Comparison of ENCODE assay signal across 9 mouse cellular contexts in the genomic region with DNA sequence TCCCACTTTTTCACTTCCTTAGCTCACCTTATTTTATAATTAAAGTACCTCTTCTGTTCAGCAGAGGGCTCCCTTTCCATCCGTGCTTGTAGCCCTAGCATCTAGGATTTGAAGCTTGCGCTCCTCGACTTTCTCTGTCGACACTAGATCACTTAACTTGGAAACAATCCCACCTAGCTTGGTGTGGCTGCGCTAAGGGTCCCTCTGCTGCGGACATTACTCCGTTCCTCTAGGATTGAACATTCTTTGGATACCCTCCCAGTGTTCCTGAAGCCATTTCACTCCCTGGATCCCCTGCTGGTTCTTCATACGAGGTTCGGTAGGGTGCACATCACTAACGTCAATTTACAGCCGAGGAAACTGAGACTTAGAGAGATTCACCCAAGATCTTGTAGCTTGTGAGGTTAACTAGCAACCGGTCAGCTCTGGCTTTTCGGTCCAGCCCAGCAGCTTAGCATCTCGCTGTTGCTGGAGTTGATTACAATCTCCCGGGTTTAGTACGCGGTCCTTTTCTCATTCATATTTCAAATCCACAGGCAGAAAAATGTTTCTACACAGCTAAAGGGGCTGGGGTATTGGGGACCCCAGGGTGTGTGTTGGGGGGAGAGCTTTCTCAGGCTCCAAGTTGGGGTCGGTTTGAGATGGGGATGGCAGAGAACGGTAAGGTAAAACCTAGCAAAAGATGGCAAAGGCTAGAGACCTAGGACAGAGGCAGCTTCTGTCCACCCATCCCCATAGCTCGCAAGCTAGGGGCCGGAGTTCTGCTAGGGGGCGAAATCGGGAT. TPM values are rescaled to one million over a fixed set of nuclear protein-coding genes. Genes with fewer than 3 reads are reported as not detected.
A peak's percentile ranks its signal among the peaks of the same experiment; 100 is the strongest.
DNase-seq lines count a peak whose midpoint lies in the region; ATAC-seq and TF ChIP-seq lines count a peak whose summit lies in the region.
"Had no signal": no experiment of that assay in that cellular context is flagged by ENCODE, and none has a peak within 500 bp of the region (broad histone marks: within the 10 kb centered on the region; RNA-seq: fewer than 3 reads in every experiment).

No protein-coding gene starts in this region.

- peak overlapping the region; percentile 93 for H3K4me3 ChIP-seq in forebrain, embryonic 15.5 days
- H3K4me3 ChIP-seq in hindbrain, postnatal 0 days (ENCODE audit: low read length): peak overlapping the region; percentile 72
- H3K4me3 ChIP-seq in left cerebral cortex, adult 2 months: peak overlapping the region; percentile 63
- H3K4me3 ChIP-seq in stomach, embryonic 16.5 days (replicated peaks; ENCODE audit: low read length): peak overlapping the region; percentile 59
- H3K4me3 ChIP-seq: erythroblast, embryonic 14.5 days had no signal

- no peaks in the 10 kb centered on the region for H3K9me3 ChIP-seq in forebrain, embryonic 15.5 days
- H3K9me3 ChIP-seq in hindbrain, postnatal 0 days (ENCODE audit: low read length): no peaks in the 10 kb centered on the region
- H3K9me3 ChIP-seq in stomach, embryonic 16.5 days (replicated peaks; ENCODE audit: control insufficient read depth, low read length): no peaks in the 10 kb centered on the region

- intact Hi-C loops in left cerebral cortex, adult 2 months (cut with DNase I): loop anchor here (1.0 to 5.0 kb wide), 3 partner anchors 47 to 88 kb away; no protein-coding TSS in a partner anchor

- peaks cover 8% of the 10 kb centered on the region for H3K27me3 ChIP-seq in forebrain, embryonic 15.5 days
- H3K27me3 ChIP-seq in hindbrain, postnatal 0 days (ENCODE audit: insufficient read depth, low read length): no peaks in the 10 kb centered on the region
- peaks cover 42% of the 10 kb centered on the region for H3K27me3 ChIP-seq in stomach, embryonic 16.5 days (ENCODE audit: control insufficient read depth, insufficient read depth, low read length)

- WGBS in forebrain, embryonic 15.5 days: under 1% methylated on average over 23 of the region's 23 CpGs
- under 1% methylated on average over 23 of the region's 23 CpGs for WGBS in hindbrain, postnatal 0 days
- under 1% methylated on average over 21 of the region's 23 CpGs for WGBS in stomach, embryonic 16.5 days

- peak overlapping the region; percentile 94 for H3K4me2 ChIP-seq in forebrain, embryonic 15.5 days (replicated peaks)
- H3K4me2 ChIP-seq in hindbrain, postnatal 0 days (ENCODE audit: low read depth, low read length): peak overlapping the region; percentile 83
- H3K4me2 ChIP-seq in stomach, embryonic 16.5 days (ENCODE audit: low read depth, low read length): peak overlapping the region; percentile 96

- TF ChIP-seq CTCF in hindbrain, postnatal 0 days (IDR thresholded peaks at IDR 0.05; ENCODE audit: low read depth): peak; percentile 82
- TF ChIP-seq CTCF in left cerebral cortex, adult 2 months (IDR thresholded peaks at IDR 0.05): peak; percentile 77

- H3K27ac ChIP-seq in forebrain, embryonic 15.5 days (replicated peaks): peak overlapping the region; percentile 88
- peak overlapping the region; percentile 64; the same call in 1 of the 2 replicates for H3K27ac ChIP-seq in hindbrain, postnatal 0 days
- H3K27ac ChIP-seq in left cerebral cortex, adult 2 months: no peak overlapping the region
- H3K27ac ChIP-seq in stomach, embryonic 16.5 days (ENCODE audit: low read length): no peak overlapping the region; the same call in 1 of the 2 replicates

- H3K4me1 ChIP-seq in forebrain, embryonic 15.5 days: peaks cover 33% of the 10 kb centered on the region
- no peaks in the 10 kb centered on the region; the same call in 1 of the 2 replicates for H3K4me1 ChIP-seq in hindbrain, postnatal 0 days (ENCODE audit: insufficient read depth, low read length)
- peaks cover 13% of the 10 kb centered on the region for H3K4me1 ChIP-seq in stomach, embryonic 16.5 days (ENCODE audit: control insufficient read depth, insufficient read depth, low read length)

- peak overlapping the region; percentile 64 for H3K9ac ChIP-seq in forebrain, embryonic 15.5 days (replicated peaks)
- peak overlapping the region; percentile 56; the same call in 1 of the 2 replicates for H3K9ac ChIP-seq in hindbrain, postnatal 0 days (replicated peaks; ENCODE audit: low read length)
- peak overlapping the region; percentile 21; the same call in 1 of the 2 replicates for H3K9ac ChIP-seq in stomach, embryonic 16.5 days (ENCODE audit: low read length)

- peak; percentile 59 for DNase-seq in Muller cell, postnatal 12 days (ENCODE audit: inconsistent ontology term)
- DNase-seq in cerebellum, adult 18-20 months: peak; percentile 46 to 52
- DNase-seq in hindbrain, postnatal 0 days (ENCODE audit: low spot score): peak; percentile 91
- DNase-seq in left cerebral cortex, adult 2 months (ENCODE audit: extremely low spot score in 1 of 2, low spot score in 2 of 2): peak; percentile 24 to 26
- peak; percentile 87 for DNase-seq in mesoderm, embryonic 11.5 days (ENCODE audit: low read depth, low spot score)
- DNase-seq in gastrocnemius, postnatal 25 days: no peak

- peak; percentile 23; the same call in 1 of the 2 replicates for ATAC-seq in forebrain, embryonic 15.5 days (replicated peaks)
- no peak for ATAC-seq in hindbrain, postnatal 0 days
- ATAC-seq in stomach, embryonic 16.5 days (ENCODE audit: insufficient read depth, low FRiP score): no peak

- no peaks in the 10 kb centered on the region for H3K36me3 ChIP-seq in forebrain, embryonic 15.5 days
- no peaks in the 10 kb centered on the region for H3K36me3 ChIP-seq in hindbrain, postnatal 0 days (ENCODE audit: insufficient read depth, low read length)
- no peaks in the 10 kb centered on the region for H3K36me3 ChIP-seq in stomach, embryonic 16.5 days (ENCODE audit: control insufficient read depth, insufficient read depth, low read length)

RNA-seq across cellular contexts. Expression of a gene that starts 0.4 kb away (rescaled TPM):
- 31.5 and 34.0 TPM in 2 replicates for polyA plus RNA-seq in forebrain, embryonic 15.5 days (2015; fragmentation: Nextera tagmentation; extraction: Ambion mirVana)
- total RNA-seq in hindbrain, postnatal 0 days (2014; rRNA removed): 37.0 and 47.0 TPM in 2 replicates
- 12.3 and 14.8 TPM in 2 replicates for polyA plus RNA-seq in hindbrain, postnatal 0 days (2015; fragmentation: Nextera tagmentation; extraction: Ambion mirVana)
- 10 to 100 TPM; 13.2 to 17.5 TPM for total RNA-seq in left cerebral cortex, adult 2 months (2021)
- 3.8 and 5.3 TPM in 2 replicates for polyA plus RNA-seq in stomach, embryonic 16.5 days (2015; fragmentation: Nextera tagmentation; extraction: Ambion mirVana)
- total RNA-seq in gastrocnemius, postnatal 25 days (2021): under 1 TPM; 0.20 to 0.35 TPM

RNA-seq across cellular contexts. Expression of a gene that starts 49.9 kb away (rescaled TPM):
- 8.9 and 10.4 TPM in 2 replicates for polyA plus RNA-seq in forebrain, embryonic 15.5 days (2015; fragmentation: Nextera tagmentation; extraction: Ambion mirVana)
- total RNA-seq in hindbrain, postnatal 0 days (2014; rRNA removed): 1.4 and 5.5 TPM in 2 replicates
- 9.1 and 9.2 TPM in 2 replicates for polyA plus RNA-seq in hindbrain, postnatal 0 days (2015; fragmentation: Nextera tagmentation; extraction: Ambion mirVana)
- total RNA-seq in left cerebral cortex, adult 2 months (2021): 1 to 10 TPM; 3.4 to 4.6 TPM
- 57.3 and 57.5 TPM in 2 replicates for polyA plus RNA-seq in stomach, embryonic 16.5 days (2015; fragmentation: Nextera tagmentation; extraction: Ambion mirVana)
- total RNA-seq in gastrocnemius, postnatal 25 days (2021): 1 to 10 TPM; 3.1 to 5.0 TPM

Comparison
In these comparisons a context has a peak if more than half of its experiments do, and no peak if none do; other contexts are left out.
1. H3K27ac ChIP-seq: peak in forebrain, embryonic 15.5 days (single experiment) and hindbrain, postnatal 0 days (single experiment); none in left cerebral cortex, adult 2 months (single experiment) and stomach, embryonic 16.5 days (single experiment).
2. RNA of a gene that starts 0.4 kb away (total RNA-seq): 37.0 to 47.0 TPM in hindbrain, postnatal 0 days and 13.2 to 17.5 TPM in left cerebral cortex, adult 2 months; 0.20 to 0.35 TPM in gastrocnemius, postnatal 25 days; every median in the first group is over 10 times any median in the second.
3. Peak in every context shown above with its lines, with median percentiles within 50 percentile points of each other: H3K4me2 ChIP-seq, H3K4me3 ChIP-seq and H3K9ac ChIP-seq.